Mouse (Mus musculus): Measurements from ENCODE around the gene Pdzd2.

DNA sequence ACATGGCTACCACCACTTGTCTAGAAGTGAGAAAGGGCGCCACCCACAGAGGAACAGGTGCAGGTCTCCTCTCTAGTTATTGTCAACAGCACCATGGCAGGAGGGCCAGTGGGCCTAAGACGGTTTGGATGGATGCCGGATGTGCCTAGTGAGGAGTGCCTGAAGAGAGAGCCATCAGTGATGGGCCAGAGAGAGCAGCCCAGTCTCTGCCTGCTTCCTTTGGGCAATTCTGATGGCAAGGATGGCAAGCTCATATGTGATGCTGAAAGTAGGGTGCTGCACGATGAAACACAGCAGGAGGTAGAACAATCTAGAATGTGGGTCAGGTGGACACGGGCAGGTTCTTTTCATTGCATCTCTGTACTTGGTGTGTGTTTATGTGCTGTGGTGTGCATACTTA lies 117.0 kb downstream of the Pdzd2 start:
- TF ChIP-seq POLR2A (IDR thresholded peaks at IDR 0.05; ENCODE audit: low read depth, low read length) (no peak), CTCF (IDR thresholded peaks at IDR 0.05; ENCODE audit: extremely low read depth, insufficient read depth, insufficient read length, insufficient replicate concordance) (no peak)

All from spleen, adult 2 months (tissue).